In genomic region chr4:149822126-149822525, GRCm38 (mm10) we compare ENCODE assay signal across 9 mouse cellular contexts. TPM values are rescaled to one million over a fixed set of nuclear protein-coding genes. Genes with fewer than 3 reads are reported as not detected.
DNase-seq lines count a peak whose midpoint lies in the region; ATAC-seq and TF ChIP-seq lines count a peak whose summit lies in the region.
"Had no signal": no experiment of that assay in that cellular context is flagged by ENCODE, and none has a peak within 500 bp of the region (broad histone marks: within the 10 kb centered on the region; RNA-seq: fewer than 3 reads in every experiment).

No protein-coding gene starts in this region.

- no peak overlapping the region for H3K9ac ChIP-seq in forebrain, embryonic 13.5 days
- H3K9ac ChIP-seq in intestine, postnatal 0 days (ENCODE audit: low read depth, low read length), result no peak overlapping the region

- 67% methylated on average over 9 of the region's 9 CpGs for WGBS in forebrain, embryonic 10.5 days
- WGBS in forebrain, embryonic 13.5 days, result 57% methylated on average over 9 of the region's 9 CpGs
- 46% methylated on average over 9 of the region's 9 CpGs for WGBS in intestine, postnatal 0 days

- no peaks in the 10 kb centered on the region for H3K9me3 ChIP-seq in forebrain, embryonic 10.5 days
- no peaks in the 10 kb centered on the region for H3K9me3 ChIP-seq in forebrain, embryonic 13.5 days (replicated peaks)
- H3K9me3 ChIP-seq in intestine, postnatal 0 days (ENCODE audit: control insufficient read depth), result no peaks in the 10 kb centered on the region

- ATAC-seq in forebrain, embryonic 13.5 days, result no peak
- ATAC-seq in intestine, postnatal 0 days, result 0 out of 2 replicates have a peak, but pooled peaks have one; percentile 26
- ATAC-seq in erythroblast, adult 5-6 weeks (replicated peaks; ENCODE audit: low FRiP score, poor library complexity, severe bottlenecking), result no peak

- H3K27ac ChIP-seq in forebrain, embryonic 10.5 days, result peak overlapping the region; percentile 62; the same call in 1 of the 2 replicates
- H3K27ac ChIP-seq in forebrain, embryonic 13.5 days, result no peak overlapping the region
- peak overlapping the region; percentile 65 for H3K27ac ChIP-seq in embryonic fibroblast, embryonic 13.5 days (ENCODE audit: insufficient read depth, low read length)
- H3K27ac ChIP-seq in intestine, postnatal 0 days (ENCODE audit: low read depth, low read length), result no peak overlapping the region

- H3K36me3 ChIP-seq in forebrain, embryonic 10.5 days (replicated peaks), result no peaks in the 10 kb centered on the region
- no peaks in the 10 kb centered on the region for H3K36me3 ChIP-seq in forebrain, embryonic 13.5 days (ENCODE audit: poor library complexity, severe bottlenecking)
- no peaks in the 10 kb centered on the region for H3K36me3 ChIP-seq in intestine, postnatal 0 days (ENCODE audit: control insufficient read depth, insufficient read depth)

- H3K4me1 ChIP-seq in forebrain, embryonic 10.5 days, result peaks cover 30% of the 10 kb centered on the region
- peaks cover 4% of the 10 kb centered on the region for H3K4me1 ChIP-seq in forebrain, embryonic 13.5 days
- H3K4me1 ChIP-seq in embryonic fibroblast, embryonic 13.5 days (ENCODE audit: control insufficient read depth, insufficient read depth, low read length), result peaks cover 15% of the 10 kb centered on the region
- no peaks in the 10 kb centered on the region for H3K4me1 ChIP-seq in intestine, postnatal 0 days (replicated peaks; ENCODE audit: control insufficient read depth, insufficient read depth, low read length)

- peak; percentile 32; the same call in 1 of the 2 replicates for TF ChIP-seq POLR2A in embryonic fibroblast, embryonic 13.5 days (IDR thresholded peaks at IDR 0.05; ENCODE audit: low read depth, low read length)

- no peak overlapping the region for H3K4me3 ChIP-seq in forebrain, embryonic 10.5 days
- H3K4me3 ChIP-seq in forebrain, embryonic 13.5 days, result no peak overlapping the region
- no peak overlapping the region for H3K4me3 ChIP-seq in embryonic fibroblast, embryonic 13.5 days (ENCODE audit: insufficient read depth, low read length)
- no peak overlapping the region for H3K4me3 ChIP-seq in intestine, postnatal 0 days (ENCODE audit: low read depth, low read length)
- H3K4me3 ChIP-seq: erythroblast, embryonic 14.5 days had no signal

- DNase-seq in forebrain, embryonic 10.5 days (ENCODE audit: extremely low spot score, low spot score), result peak; percentile 33
- DNase-seq in adrenal gland, adult 8-10 months, result peak; percentile 93
- DNase-seq in lung, postnatal 14 days, result peak; percentile 75
- DNase-seq in left cerebral cortex, adult 9 months (ENCODE audit: low spot score in 2 of 2), result no peak

- H3K27me3 ChIP-seq in forebrain, embryonic 10.5 days (ENCODE audit: poor library complexity, severe bottlenecking), result no peaks in the 10 kb centered on the region
- no peaks in the 10 kb centered on the region for H3K27me3 ChIP-seq in forebrain, embryonic 13.5 days
- H3K27me3 ChIP-seq in intestine, postnatal 0 days (replicated peaks; ENCODE audit: control insufficient read depth, insufficient read depth, low read length), result no peaks in the 10 kb centered on the region

- TF ChIP-seq CTCF in embryonic fibroblast, embryonic 13.5 days (IDR thresholded peaks at IDR 0.05; ENCODE audit: borderline replicate concordance, insufficient read depth, low read length), result no peak
- TF ChIP-seq CTCF in intestine, postnatal 0 days (IDR thresholded peaks at IDR 0.05; ENCODE audit: low read depth), result no peak

- H3K4me2 ChIP-seq in forebrain, embryonic 13.5 days, result no peak overlapping the region
- no peak overlapping the region for H3K4me2 ChIP-seq in intestine, postnatal 0 days (replicated peaks; ENCODE audit: low read depth)

RNA-seq across cellular contexts. Expression of gene Slc25a33, which starts 48.0 kb away (rescaled TPM):
- 13.4 and 15.0 TPM in 2 replicates for polyA plus RNA-seq in forebrain, embryonic 10.5 days (2016; fragmentation: Nextera tagmentation; extraction: Ambion mirVana)
- 13.8 and 15.5 TPM in 2 replicates for polyA plus RNA-seq in forebrain, embryonic 13.5 days (2015; fragmentation: Nextera tagmentation; extraction: Ambion mirVana)
- 10 to 100 TPM; 22.2 to 24.2 (median 23.6) TPM for total RNA-seq in adrenal gland, adult 8-10 months (2022)
- 5.7 and 7.4 TPM in 2 replicates for polyA plus RNA-seq in embryonic fibroblast, embryonic 13.5 days (2011; ENCODE audit: insufficient read length, low read depth, missing spikeins)
- 8.3 and 8.4 TPM in 2 replicates for polyA plus RNA-seq in intestine, postnatal 0 days (2015; fragmentation: Nextera tagmentation; extraction: Ambion mirVana)
- not detected in 2 replicates for total RNA-seq in erythroblast, adult 5-6 weeks (2015; ENCODE audit: low replicate concordance)
- total RNA-seq in erythroblast, adult 5-6 weeks (2017; ENCODE audit: low replicate concordance), result not detected in 2 replicates

Comparison
In these comparisons a context has a peak if more than half of its experiments do, and no peak if none do; other contexts are left out.
1. H3K27ac ChIP-seq: peak in forebrain, embryonic 10.5 days (single experiment) and embryonic fibroblast, embryonic 13.5 days (single experiment); none in forebrain, embryonic 13.5 days (single experiment) and intestine, postnatal 0 days (single experiment).
2. DNase-seq: peak in forebrain, embryonic 10.5 days (single experiment), adrenal gland, adult 8-10 months (single experiment) and lung, postnatal 14 days (single experiment); none in left cerebral cortex, adult 9 months (0 of 2).